Mouse (Mus musculus): Measurements from ENCODE around the gene Alx1. TPM values are rescaled to one million over a fixed set of nuclear protein-coding genes. Genes with fewer than 3 reads are reported as not detected.

Gene Alx1
- polyA plus RNA-seq (2015; fragmentation: Nextera tagmentation; extraction: Ambion mirVana), result not detected in 2 replicates

DNA sequence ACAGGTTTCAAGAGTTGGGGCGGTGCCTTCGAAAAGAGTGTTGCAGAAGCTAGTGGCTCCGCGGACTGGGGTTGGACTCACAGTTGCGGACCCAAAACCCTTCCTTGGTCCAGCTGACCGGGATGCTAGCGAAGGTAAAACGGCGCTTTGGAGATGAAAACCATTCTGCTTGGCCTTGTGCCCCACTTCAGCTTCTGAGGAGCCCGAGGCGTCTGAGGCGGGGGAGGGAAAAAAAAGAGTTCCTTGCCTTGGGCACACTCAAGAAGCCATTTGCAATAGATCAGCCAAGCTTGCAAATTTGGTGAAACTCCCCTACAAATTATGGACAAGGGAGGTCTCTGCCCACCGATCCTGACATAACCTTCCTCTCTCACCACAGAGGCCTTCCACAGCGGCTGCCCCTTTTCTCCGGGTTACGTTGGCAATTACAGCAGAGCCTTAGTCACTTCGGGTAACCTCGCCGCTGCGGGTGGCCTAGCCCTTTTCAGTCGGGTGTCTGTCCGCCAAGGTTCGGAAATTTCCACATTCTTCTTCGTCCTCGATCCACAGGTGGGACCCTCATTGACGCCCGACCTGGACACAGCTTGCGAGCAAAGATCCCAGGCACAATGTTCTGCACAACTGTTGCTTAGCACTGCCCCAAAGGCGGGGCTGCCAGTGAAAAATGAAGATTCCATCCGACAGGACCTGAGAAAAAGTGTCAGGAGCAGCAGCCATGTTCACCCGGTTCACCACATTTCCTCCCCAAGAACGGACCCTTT lies at the start of gene Alx1:
Gene Alx1 (minus strand): TSS at position 486 of the 761 bp plus-strand sequence.
- H3K4me3 ChIP-seq (ENCODE audit: low read depth, low read length), result no peak within 1 kb of the TSS
- H3K27ac ChIP-seq (ENCODE audit: low read depth, low read length), result no peak within 1 kb of the TSS

DNA sequence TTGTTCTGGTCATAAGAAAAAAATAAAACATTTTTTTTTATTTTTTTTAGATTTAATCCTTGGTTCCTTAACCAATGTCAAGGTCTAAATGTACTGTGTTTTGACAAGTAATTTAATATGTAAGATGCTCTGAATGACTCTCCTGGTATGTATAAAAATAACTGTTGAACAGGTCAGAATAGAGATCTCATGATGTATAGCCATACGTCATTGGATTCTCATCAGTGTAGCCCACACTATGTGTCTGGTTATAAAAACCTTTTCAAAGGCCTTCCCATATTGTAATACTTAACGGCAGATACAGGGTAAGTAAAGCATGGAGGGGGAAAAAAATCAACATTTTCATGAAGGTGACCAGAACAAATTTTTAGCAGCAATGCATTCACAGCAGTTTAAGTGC lies 19.6 kb upstream of the Alx1 start:
- Histone ChIP-seq H3K4me2 (replicated peaks; ENCODE audit: low read depth) (no peak overlapping the region), H3K27me3 (replicated peaks; ENCODE audit: control insufficient read depth, insufficient read depth, low read length) (no peaks in the 10 kb centered on the region), H3K36me3 (ENCODE audit: control insufficient read depth, insufficient read depth) (no peaks in the 10 kb centered on the region), H3K9ac (ENCODE audit: low read depth, low read length) (no peak overlapping the region), H3K9me3 (ENCODE audit: control insufficient read depth) (no peaks in the 10 kb centered on the region), H3K4me3 (ENCODE audit: low read depth, low read length) (no peak overlapping the region), H3K27ac (ENCODE audit: low read depth, low read length) (no peak overlapping the region), H3K4me1 (replicated peaks; ENCODE audit: control insufficient read depth, insufficient read depth, low read length) (no peaks in the 10 kb centered on the region)
- TF ChIP-seq CTCF (IDR thresholded peaks at IDR 0.05; ENCODE audit: low read depth), result no peak
- 87% methylated on average over 2 of the region's 2 CpGs for WGBS
- no peak for ATAC-seq

More for the DNA sequence above, at the start of gene Alx1:
- H3K9me3 ChIP-seq (ENCODE audit: control insufficient read depth), result no peaks in the 10 kb centered on the region
- no peaks in the 10 kb centered on the region for H3K4me1 ChIP-seq (replicated peaks; ENCODE audit: control insufficient read depth, insufficient read depth, low read length)
- 3% methylated on average over 32 of the region's 32 CpGs for WGBS
- H3K9ac ChIP-seq (ENCODE audit: low read depth, low read length), result no peak within 1 kb of the TSS
- H3K36me3 ChIP-seq (ENCODE audit: control insufficient read depth, insufficient read depth), result no peaks in the 10 kb centered on the region
- H3K27me3 ChIP-seq (replicated peaks; ENCODE audit: control insufficient read depth, insufficient read depth, low read length), result peaks cover 86% of the 10 kb centered on the region
- ATAC-seq, result no peak
- no peak within 1 kb of the TSS for H3K4me2 ChIP-seq (replicated peaks; ENCODE audit: low read depth)
- no peak for TF ChIP-seq CTCF (IDR thresholded peaks at IDR 0.05; ENCODE audit: low read depth)

DNA sequence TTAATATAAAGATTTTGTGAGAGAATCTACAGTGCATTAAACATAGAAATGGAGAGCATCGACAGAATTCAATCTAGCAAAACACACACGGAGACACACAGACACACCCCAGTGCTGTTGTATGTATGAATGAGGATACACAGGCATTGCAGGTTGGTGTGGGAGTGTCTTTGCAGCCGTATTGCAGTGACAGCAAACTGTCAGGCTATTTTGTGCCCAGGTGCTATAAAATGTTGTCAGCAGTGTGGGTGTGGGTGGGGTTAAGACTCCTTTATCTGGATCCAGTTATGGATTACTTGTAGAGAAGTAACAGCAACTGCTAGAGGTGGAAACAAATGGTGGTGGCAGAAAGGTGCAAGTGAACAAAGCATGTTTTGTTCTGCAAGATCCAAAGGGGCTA lies 16.6 kb upstream of the Alx1 start:
- H3K4me3 ChIP-seq (ENCODE audit: low read depth, low read length), result no peak overlapping the region
- no peaks in the 10 kb centered on the region for H3K4me1 ChIP-seq (replicated peaks; ENCODE audit: control insufficient read depth, insufficient read depth, low read length)
- TF ChIP-seq CTCF (IDR thresholded peaks at IDR 0.05; ENCODE audit: low read depth), result no peak
- H3K4me2 ChIP-seq (replicated peaks; ENCODE audit: low read depth), result no peak overlapping the region
- no peaks in the 10 kb centered on the region for H3K27me3 ChIP-seq (replicated peaks; ENCODE audit: control insufficient read depth, insufficient read depth, low read length)
- no peaks in the 10 kb centered on the region for H3K9me3 ChIP-seq (ENCODE audit: control insufficient read depth)
- no peaks in the 10 kb centered on the region for H3K36me3 ChIP-seq (ENCODE audit: control insufficient read depth, insufficient read depth)
- 42% methylated on average over 3 of the region's 3 CpGs for WGBS
- no peak overlapping the region for H3K27ac ChIP-seq (ENCODE audit: low read depth, low read length)
- no peak for ATAC-seq
- H3K9ac ChIP-seq (ENCODE audit: low read depth, low read length), result no peak overlapping the region

DNA sequence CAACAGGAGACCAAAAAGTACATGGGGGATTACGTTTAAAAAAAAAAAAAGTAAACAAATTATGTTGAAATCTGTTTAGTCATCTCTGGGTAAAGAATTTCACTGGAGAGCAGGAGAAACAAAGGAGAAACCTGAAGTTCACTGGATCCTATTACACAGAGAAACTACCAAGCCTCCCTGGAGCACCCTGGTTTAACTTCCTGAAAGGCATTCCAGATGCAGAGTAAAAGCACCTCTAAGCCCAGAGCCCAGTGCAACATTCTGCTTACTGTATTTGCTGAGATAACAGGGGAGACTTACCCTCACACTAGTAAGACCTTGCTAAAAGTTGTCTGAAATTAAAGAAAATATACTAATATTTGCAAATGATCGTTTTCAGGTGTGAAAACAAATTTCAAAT lies 15.0 kb upstream of the Alx1 start:
- H3K36me3 ChIP-seq (ENCODE audit: control insufficient read depth, insufficient read depth), result no peaks in the 10 kb centered on the region
- no peaks in the 10 kb centered on the region for H3K9me3 ChIP-seq (ENCODE audit: control insufficient read depth)
- ATAC-seq, result no peak
- 44% methylated on average over 2 of the region's 2 CpGs for WGBS
- H3K4me2 ChIP-seq (replicated peaks; ENCODE audit: low read depth), result no peak overlapping the region
- 0 out of 2 replicates have a peak, but pooled peaks cover 3% of the 10 kb centered on the region for H3K27me3 ChIP-seq (replicated peaks; ENCODE audit: control insufficient read depth, insufficient read depth, low read length)
- no peaks in the 10 kb centered on the region for H3K4me1 ChIP-seq (replicated peaks; ENCODE audit: control insufficient read depth, insufficient read depth, low read length)
- H3K4me3 ChIP-seq (ENCODE audit: low read depth, low read length), result no peak overlapping the region
- H3K9ac ChIP-seq (ENCODE audit: low read depth, low read length), result no peak overlapping the region
- H3K27ac ChIP-seq (ENCODE audit: low read depth, low read length), result no peak overlapping the region
- no peak for TF ChIP-seq CTCF (IDR thresholded peaks at IDR 0.05; ENCODE audit: low read depth)

DNA sequence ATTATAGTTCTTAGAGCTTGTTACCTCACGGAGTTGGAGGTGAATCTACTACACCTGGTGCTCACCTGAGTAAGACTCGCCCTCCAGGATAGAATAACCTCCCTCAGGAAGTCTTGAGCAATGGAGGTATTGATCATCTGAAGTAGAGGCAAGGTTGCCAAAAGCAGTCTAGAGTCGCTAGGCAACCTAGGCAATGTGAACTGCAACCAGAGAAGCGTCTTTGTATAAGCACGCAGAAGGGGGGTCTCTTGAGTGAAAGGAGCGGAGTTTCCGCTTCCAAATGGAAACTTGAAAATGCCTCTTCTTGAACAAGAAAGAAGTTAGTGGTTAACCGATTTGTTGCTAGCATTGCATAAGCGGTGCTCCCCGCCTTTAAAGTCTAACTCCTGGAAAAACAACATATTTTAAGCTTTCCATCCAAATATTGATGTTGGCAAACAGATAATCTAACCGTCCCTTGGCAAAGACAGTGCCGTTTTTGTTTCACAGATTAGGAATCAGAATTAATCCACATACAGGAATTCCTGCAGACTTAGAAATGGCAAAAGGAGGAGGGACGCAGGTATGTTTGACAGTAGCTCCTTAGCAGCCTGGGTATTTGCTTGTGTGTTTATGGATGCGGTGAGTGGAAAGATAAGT lies 5.1 kb upstream of the Alx1 start:
- H3K9ac ChIP-seq (ENCODE audit: low read depth, low read length), result no peak overlapping the region

DNA sequence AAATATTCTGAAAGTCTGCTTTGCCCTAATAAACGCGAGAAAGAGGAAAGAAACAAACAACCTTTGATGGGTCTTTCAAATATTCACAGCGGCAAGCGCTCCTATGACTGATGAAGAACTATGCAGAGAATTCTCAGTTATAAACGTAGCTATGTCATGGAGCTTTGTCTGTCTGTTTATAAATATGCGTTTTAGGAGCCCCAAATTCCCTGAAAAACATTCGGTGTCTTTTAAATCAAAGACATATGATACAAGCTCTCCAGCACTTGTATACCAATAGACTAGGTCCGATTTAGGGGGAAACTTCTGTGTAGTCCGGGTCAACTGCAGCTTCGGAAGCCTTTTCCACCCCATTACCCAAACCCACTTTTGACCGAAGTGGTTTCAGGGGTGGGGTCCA lies 916 bp upstream of the Alx1 start:
- Histone ChIP-seq H3K9me3 (ENCODE audit: control insufficient read depth) (no peaks in the 10 kb centered on the region), H3K36me3 (ENCODE audit: control insufficient read depth, insufficient read depth) (no peaks in the 10 kb centered on the region), H3K4me1 (replicated peaks; ENCODE audit: control insufficient read depth, insufficient read depth, low read length) (no peaks in the 10 kb centered on the region), H3K4me2 (replicated peaks; ENCODE audit: low read depth) (no peak overlapping the region), H3K9ac (ENCODE audit: low read depth, low read length) (no peak overlapping the region), H3K4me3 (ENCODE audit: low read depth, low read length) (no peak overlapping the region), H3K27me3 (replicated peaks; ENCODE audit: control insufficient read depth, insufficient read depth, low read length) (peaks cover 90% of the 10 kb centered on the region), H3K27ac (ENCODE audit: low read depth, low read length) (no peak overlapping the region)
- 6% methylated on average over 11 of the region's 11 CpGs for WGBS
- no peak for TF ChIP-seq CTCF (IDR thresholded peaks at IDR 0.05; ENCODE audit: low read depth)
- ATAC-seq, result no peak

More for the DNA sequence above, 5.1 kb upstream of the Alx1 start:
- no peak overlapping the region for H3K4me2 ChIP-seq (replicated peaks; ENCODE audit: low read depth)
- H3K9me3 ChIP-seq (ENCODE audit: control insufficient read depth), result no peaks in the 10 kb centered on the region
- H3K4me3 ChIP-seq (ENCODE audit: low read depth, low read length), result no peak overlapping the region
- H3K4me1 ChIP-seq (replicated peaks; ENCODE audit: control insufficient read depth, insufficient read depth, low read length), result no peaks in the 10 kb centered on the region
- no peaks in the 10 kb centered on the region for H3K36me3 ChIP-seq (ENCODE audit: control insufficient read depth, insufficient read depth)
- WGBS, result 4% methylated on average over 14 of the region's 14 CpGs
- H3K27ac ChIP-seq (ENCODE audit: low read depth, low read length), result no peak overlapping the region
- peaks cover 58% of the 10 kb centered on the region for H3K27me3 ChIP-seq (replicated peaks; ENCODE audit: control insufficient read depth, insufficient read depth, low read length)
- no peak for ATAC-seq
- TF ChIP-seq CTCF (IDR thresholded peaks at IDR 0.05; ENCODE audit: low read depth), result no peak
